Mouse (Mus musculus) ES-Bruce4 (cell line): ENCODE measurements around the gene Als2cl. TPM values are rescaled to one million over a fixed set of nuclear protein-coding genes. Genes with fewer than 3 reads are reported as not detected.
A peak's percentile ranks its signal among the peaks of the same experiment; 100 is the strongest.

Experiments
- H3K27ac ChIP-seq: 2 replicates; pipeline ENCODE4 v1.5.1; 2012; ENCODE audit warnings: low read length, inconsistent platforms; ENCODE audit not compliant: insufficient read depth
- H3K27me3 ChIP-seq: 2 replicates; pipeline ENCODE4 v1.6.1; 2012; ENCODE audit warnings: mild to moderate bottlenecking, low read length, inconsistent platforms; ENCODE audit not compliant: control insufficient read depth, poor library complexity, insufficient read depth, severe bottlenecking
- H3K36me3 ChIP-seq: 2 replicates; pipeline ENCODE4 v1.6.1; 2012; ENCODE audit warnings: inconsistent platforms, mild to moderate bottlenecking, low read length, moderate library complexity; ENCODE audit not compliant: control insufficient read depth, poor library complexity, insufficient read depth, severe bottlenecking
- H3K4me1 ChIP-seq: one replicate; pipeline ENCODE4 v1.8.1; 2011; ENCODE audit warnings: low read length; ENCODE audit not compliant: control insufficient read depth, insufficient read depth
- H3K4me3 ChIP-seq: 2 replicates; pipeline ENCODE4 v1.5.1; 2011; ENCODE audit warnings: low read depth, mild to moderate bottlenecking, low read length
- H3K9ac ChIP-seq: 2 replicates; pipeline ENCODE4 v1.6.1; 2012; ENCODE audit warnings: low read depth, mild to moderate bottlenecking, inconsistent platforms; ENCODE audit not compliant: poor library complexity, severe bottlenecking
- H3K9me3 ChIP-seq: replicated peaks from 2 replicates; pipeline ENCODE4 v1.6.1; 2012; ENCODE audit warnings: mild to moderate bottlenecking, low read length, inconsistent platforms; ENCODE audit not compliant: control insufficient read depth, poor library complexity, insufficient read depth, severe bottlenecking
- CTCF ChIP-seq: IDR thresholded peaks from one replicate; pipeline ENCODE4 v1.8.1; 2011; ENCODE audit warnings: low read depth, low read length
- EP300 ChIP-seq: IDR thresholded peaks from 2 replicates; pipeline ENCODE4 v1.6.1; 2011; ENCODE audit warnings: low read depth, low read length; ENCODE audit not compliant: insufficient read depth
- POLR2A ChIP-seq: IDR thresholded peaks from one replicate; pipeline ENCODE4 v1.8.1; 2011; ENCODE audit warnings: low read length; ENCODE audit not compliant: insufficient read depth
- polyA plus RNA-seq: library from polyadenylated mRNA; stranded (reverse); fragments of >200 nt; gene quantifications from 2 replicates; pipeline ENCODE4 v1.2.4, GENCODE M21; 2011; ENCODE audit warnings: low read depth; ENCODE audit not compliant: missing spikeins, insufficient read depth, insufficient read length

The Als2cl gene
- polyA plus RNA-seq, 1 experiment, result 18.1 TPM

DNA sequence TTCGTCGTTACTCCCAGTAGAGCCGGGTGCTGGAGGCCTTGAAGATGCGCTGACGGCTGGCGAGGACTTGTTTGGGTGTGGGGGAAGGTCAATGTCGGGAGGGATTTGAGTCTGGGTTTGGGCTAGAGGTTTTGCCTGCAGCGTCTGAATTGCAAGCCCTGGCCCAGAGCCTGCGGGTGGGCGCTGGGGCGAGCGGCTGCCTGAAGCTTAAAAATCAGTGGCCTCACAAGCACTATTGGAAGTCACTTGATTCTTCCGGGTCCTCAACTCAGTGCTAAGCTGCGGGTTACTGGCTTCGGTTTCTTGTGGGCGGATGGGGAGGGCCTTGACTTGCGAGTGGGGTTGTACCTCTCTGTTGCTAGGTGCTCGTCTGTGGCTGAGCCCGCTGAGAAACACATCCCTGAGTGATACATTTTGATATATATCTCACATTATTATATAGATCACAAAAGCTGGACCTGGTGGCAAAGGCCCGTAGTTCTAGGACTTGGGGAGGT is 66.9 kb downstream of the Als2cl start:
- peak overlapping the region; percentile 79 for H3K4me3 ChIP-seq
- TF ChIP-seq CTCF (no peak), EP300 (peak; percentile 87)
- no peaks in the 10 kb centered on the region for H3K27me3 ChIP-seq
- peak overlapping the region; percentile 76 for H3K9ac ChIP-seq
- H3K4me1 ChIP-seq, result peaks cover 2% of the 10 kb centered on the region
- H3K27ac ChIP-seq, result peak overlapping the region; percentile 97
- peaks cover 18% of the 10 kb centered on the region for H3K36me3 ChIP-seq
- H3K9me3 ChIP-seq, result no peaks in the 10 kb centered on the region

GRCm38 (mm10) chr9:110947261-110947661 is 67.6 kb downstream of the Als2cl start:
- Histone ChIP-seq H3K4me1 (peaks cover 4% of the 10 kb centered on the region), H3K9ac (peak overlapping the region; percentile 76), H3K4me3 (peak overlapping the region; percentile 79), H3K27me3 (no peaks in the 10 kb centered on the region), H3K27ac (peak overlapping the region; percentile 100), H3K9me3 (no peaks in the 10 kb centered on the region), H3K36me3 (peaks cover 13% of the 10 kb centered on the region)
- TF ChIP-seq EP300 (peak; percentile 99), CTCF (no peak), POLR2A (no peak)

GRCm38 (mm10) chr9:110947900-110948299 is 68.2 kb downstream of the Als2cl start:
- Histone ChIP-seq H3K9me3 (no peaks in the 10 kb centered on the region), H3K4me1 (peaks cover 4% of the 10 kb centered on the region), H3K27ac (peak overlapping the region; percentile 100), H3K27me3 (no peaks in the 10 kb centered on the region), H3K9ac (peak overlapping the region; percentile 57), H3K36me3 (peaks cover 7% of the 10 kb centered on the region), H3K4me3 (peak overlapping the region; percentile 59)
- TF ChIP-seq POLR2A (no peak), EP300 (peak; percentile 99), CTCF (no peak)

DNA sequence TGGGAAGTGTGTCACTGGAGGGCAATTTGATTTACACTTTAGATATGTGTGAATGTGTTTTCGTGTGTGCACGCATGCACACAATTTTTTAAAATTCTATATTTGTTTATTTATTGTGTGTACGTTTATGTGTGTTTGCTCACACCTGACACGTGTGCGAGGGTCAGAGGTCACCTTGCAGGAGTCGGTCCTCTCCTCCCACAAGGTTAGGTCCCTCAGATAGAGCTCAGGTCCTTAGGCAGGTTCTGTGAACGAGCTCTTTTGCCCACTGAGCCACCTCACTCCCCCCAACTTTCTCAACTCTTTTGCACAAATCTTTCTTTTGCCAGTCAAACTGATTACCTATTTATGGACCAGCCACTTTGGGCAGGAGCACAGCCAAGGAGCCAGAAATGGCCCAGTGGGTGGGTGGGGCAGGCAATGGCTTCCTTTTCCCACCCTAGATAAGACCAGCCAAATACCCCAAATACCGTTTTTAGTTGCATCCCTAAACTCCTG is 69.2 kb downstream of the Als2cl start:
- peak overlapping the region; percentile 57; the same call in 1 of the 2 replicates for H3K9ac ChIP-seq
- H3K36me3 ChIP-seq, result no peaks in the 10 kb centered on the region; the same call in none of the 2 replicates
- peaks cover 4% of the 10 kb centered on the region for H3K4me1 ChIP-seq
- H3K27me3 ChIP-seq, result no peaks in the 10 kb centered on the region
- H3K9me3 ChIP-seq, result no peaks in the 10 kb centered on the region
- TF ChIP-seq POLR2A (no peak), EP300 (peak; percentile 79)
- peak overlapping the region; percentile 93 for H3K27ac ChIP-seq
- no peak overlapping the region for H3K4me3 ChIP-seq

DNA sequence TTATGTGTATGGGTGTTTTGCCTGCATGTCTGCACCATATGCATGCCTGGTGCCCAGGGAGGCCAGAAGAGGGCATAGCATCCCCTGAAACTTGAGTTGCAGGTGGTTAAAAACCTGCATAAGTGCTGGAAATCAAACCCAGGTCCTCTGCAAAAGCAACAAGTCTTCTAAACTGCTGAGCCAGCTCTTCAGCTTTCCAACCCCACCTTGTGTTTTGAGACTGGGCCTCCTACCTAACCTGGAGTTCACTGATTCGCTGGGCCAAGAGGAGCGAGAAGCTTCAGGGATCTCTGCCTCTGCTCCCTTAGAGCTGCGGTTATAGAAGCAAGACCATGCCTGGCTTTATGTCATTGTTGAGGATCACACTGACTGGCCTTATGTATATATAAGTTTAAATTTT is 70.4 kb downstream of the Als2cl start:
- H3K27me3 ChIP-seq, result no peaks in the 10 kb centered on the region
- no peaks in the 10 kb centered on the region for H3K9me3 ChIP-seq
- H3K36me3 ChIP-seq, result no peaks in the 10 kb centered on the region
- no peak overlapping the region for H3K9ac ChIP-seq
- H3K27ac ChIP-seq, result peak overlapping the region; percentile 29
- no peak overlapping the region for H3K4me3 ChIP-seq
- peaks cover 5% of the 10 kb centered on the region for H3K4me1 ChIP-seq
- TF ChIP-seq EP300, result no peak
- peak; percentile 14 for TF ChIP-seq CTCF
- TF ChIP-seq POLR2A, result no peak

Other genes with a start within 250 kb of the Als2cl start
- gene Nbeal2, start 225.7 kb upstream of the Als2cl start, polyA plus RNA-seq, result 10.3 and 11.6 TPM in 2 replicates
- gene Ccdc12, start 223.4 kb upstream of the Als2cl start, polyA plus RNA-seq, result 33.5 and 40.5 TPM in 2 replicates
- 2.2 and 4.1 TPM in 2 replicates for gene Myl3, start 138.0 kb upstream of the Als2cl start, polyA plus RNA-seq
- 3.4 and 4.6 TPM in 2 replicates for gene Pth1r, start 132.7 kb upstream of the Als2cl start, polyA plus RNA-seq
- gene Prss42, start 81.7 kb upstream of the Als2cl start, polyA plus RNA-seq, result 8.7 and 11.0 TPM in 2 replicates
- gene Prss44, start 65.9 kb upstream of the Als2cl start, polyA plus RNA-seq, result 0.54 and 2.1 TPM in 2 replicates
- gene Prss43, start 53.2 kb upstream of the Als2cl start, polyA plus RNA-seq, result not detected in 2 replicates
- 0.66 TPM in 1 of 2 replicates, not detected in the other for gene Prss45, start 45.3 kb upstream of the Als2cl start, polyA plus RNA-seq
- gene Prss46, start 35.4 kb upstream of the Als2cl start, polyA plus RNA-seq, result not detected in 2 replicates
- 1.9 and 2.7 TPM in 2 replicates for gene Prss50, start 21.9 kb upstream of the Als2cl start, polyA plus RNA-seq
- gene Tmie, start 243 bp downstream of the Als2cl start, polyA plus RNA-seq, result 1.6 and 3.1 TPM in 2 replicates
- gene Fam240a, start 37.0 kb downstream of the Als2cl start, polyA plus RNA-seq, result not detected in 2 replicates
- 462 and 483 TPM in 2 replicates for gene Tdgf1, start 66.3 kb downstream of the Als2cl start, polyA plus RNA-seq
- 5.8 and 11.9 TPM in 2 replicates for gene Lrrc2, start 71.7 kb downstream of the Als2cl start, polyA plus RNA-seq
- gene Rtp3, start 110.7 kb downstream of the Als2cl start, polyA plus RNA-seq, result not detected in 2 replicates
- gene Ltf, start 139.4 kb downstream of the Als2cl start, polyA plus RNA-seq, result not detected in 2 replicates
- gene Ccrl2, start 177.6 kb downstream of the Als2cl start, polyA plus RNA-seq, result not detected in 2 replicates
- gene Lrrfip2, start 237.7 kb downstream of the Als2cl start, polyA plus RNA-seq, result 55.3 and 62.0 TPM in 2 replicates